In the genomic region with DNA sequence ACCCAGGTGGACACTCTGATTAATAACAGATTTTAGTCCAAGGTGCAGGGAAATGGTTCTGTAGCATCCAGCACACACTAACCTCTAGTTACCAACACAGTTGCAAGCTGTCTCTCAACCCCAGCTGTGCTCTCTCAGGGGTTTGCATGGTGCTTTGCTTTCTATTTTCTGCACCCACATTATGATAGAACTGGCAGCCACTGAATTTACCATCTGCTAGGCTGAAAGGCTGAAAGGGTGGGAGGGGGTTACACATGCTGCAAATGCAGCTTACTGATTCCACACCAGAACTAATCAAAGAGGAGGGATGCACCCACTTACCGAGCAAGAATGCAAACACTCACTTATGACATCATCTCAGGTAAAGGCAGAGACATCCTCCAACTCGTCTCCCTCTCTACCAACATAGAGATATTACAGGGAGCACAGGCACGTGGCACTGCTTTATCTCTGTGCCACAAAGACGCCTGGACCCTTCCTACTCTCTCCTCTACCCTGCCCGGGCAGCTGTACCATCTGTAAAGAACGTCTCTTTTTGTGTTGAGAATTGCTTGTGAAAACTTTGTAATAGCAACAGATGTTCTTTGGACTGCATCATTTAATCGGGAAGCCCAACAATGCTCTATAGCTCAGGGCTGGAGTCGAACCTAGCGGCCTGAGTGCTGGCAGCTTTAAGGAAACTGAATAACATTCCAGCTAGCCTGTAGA, we compare ENCODE assay signal across 21 mouse cellular contexts. TPM values are rescaled to one million over a fixed set of nuclear protein-coding genes. Genes with fewer than 3 reads are reported as not detected.
DNase-seq lines count a peak whose midpoint lies in the region; ATAC-seq and TF ChIP-seq lines count a peak whose summit lies in the region.
"Had no signal": no experiment of that assay in that cellular context is flagged by ENCODE, and none has a peak within 500 bp of the region (broad histone marks: within the 10 kb centered on the region; RNA-seq: fewer than 3 reads in every experiment).

No protein-coding gene starts in this region.

- H3K4me3 ChIP-seq in forebrain, embryonic 13.5 days: no peak overlapping the region
- H3K4me3 ChIP-seq in limb, embryonic 10.5 days: no peak overlapping the region
- no peak overlapping the region for H3K4me3 ChIP-seq in kidney, embryonic 16.5 days (ENCODE audit: low read length)
- H3K4me3 ChIP-seq: embryonic facial prominence, embryonic 12.5 days; erythroblast, embryonic 14.5 days; heart, embryonic 10.5 days; stomach, embryonic 15.5 days had no signal

- H3K36me3 ChIP-seq in forebrain, embryonic 13.5 days (ENCODE audit: poor library complexity, severe bottlenecking): no peaks in the 10 kb centered on the region
- no peaks in the 10 kb centered on the region for H3K36me3 ChIP-seq in limb, embryonic 10.5 days
- H3K36me3 ChIP-seq in kidney, embryonic 16.5 days (ENCODE audit: insufficient read depth, low read length): no peaks in the 10 kb centered on the region
- H3K36me3 ChIP-seq: embryonic facial prominence, embryonic 12.5 days; heart, embryonic 10.5 days; stomach, embryonic 15.5 days had no signal

- H3K27me3 ChIP-seq in forebrain, embryonic 13.5 days: peaks cover 3% of the 10 kb centered on the region; the same call in 1 of the 2 replicates
- no peaks in the 10 kb centered on the region for H3K27me3 ChIP-seq in limb, embryonic 10.5 days (ENCODE audit: low read depth, poor library complexity, severe bottlenecking)
- no peaks in the 10 kb centered on the region for H3K27me3 ChIP-seq in kidney, embryonic 16.5 days (ENCODE audit: insufficient read depth, low read length)
- H3K27me3 ChIP-seq: embryonic facial prominence, embryonic 12.5 days; stomach, embryonic 15.5 days had no signal

- no peaks in the 10 kb centered on the region for H3K9me3 ChIP-seq in forebrain, embryonic 13.5 days (replicated peaks)
- no peaks in the 10 kb centered on the region for H3K9me3 ChIP-seq in limb, embryonic 10.5 days (replicated peaks)
- no peaks in the 10 kb centered on the region for H3K9me3 ChIP-seq in kidney, embryonic 16.5 days (ENCODE audit: low read length)
- H3K9me3 ChIP-seq: embryonic facial prominence, embryonic 12.5 days; heart, embryonic 10.5 days; stomach, embryonic 15.5 days had no signal

- ATAC-seq in forebrain, embryonic 13.5 days: peak; percentile 73
- ATAC-seq in kidney, embryonic 16.5 days (ENCODE audit: low FRiP score, low TSS enrichment): no peak

- H3K9ac ChIP-seq in forebrain, embryonic 13.5 days: 0 out of 2 replicates have a peak overlapping the region, but pooled peaks have one; percentile 45
- no peak overlapping the region for H3K9ac ChIP-seq in kidney, embryonic 16.5 days (replicated peaks; ENCODE audit: low read length)
- H3K9ac ChIP-seq: embryonic facial prominence, embryonic 12.5 days; stomach, embryonic 15.5 days had no signal

- 41% methylated on average over 9 of the region's 9 CpGs for WGBS in forebrain, embryonic 13.5 days
- WGBS in limb, embryonic 10.5 days: 84% methylated on average over 9 of the region's 9 CpGs
- WGBS in kidney, embryonic 16.5 days: 85% methylated on average over 9 of the region's 9 CpGs

- H3K4me2 ChIP-seq in forebrain, embryonic 13.5 days: 0 out of 2 replicates have a peak overlapping the region, but pooled peaks have one; percentile 14
- H3K4me2 ChIP-seq in kidney, embryonic 16.5 days (replicated peaks; ENCODE audit: low read depth, low read length): no peak overlapping the region
- H3K4me2 ChIP-seq: embryonic facial prominence, embryonic 12.5 days; liver, embryonic 11.5 days; stomach, embryonic 15.5 days had no signal

- TF ChIP-seq POLR2A in brain, embryonic 14.5 days (IDR thresholded peaks at IDR 0.05; ENCODE audit: borderline replicate concordance, extremely low read depth, insufficient read depth, insufficient read length, poor library complexity, severe bottlenecking): no peak

- TF ChIP-seq CTCF in brain, embryonic 14.5 days (IDR thresholded peaks at IDR 0.05; ENCODE audit: borderline replicate concordance, extremely low read depth, insufficient read depth, insufficient read length): no peak

- peak overlapping the region; percentile 92 for H3K27ac ChIP-seq in forebrain, embryonic 13.5 days
- H3K27ac ChIP-seq in limb, embryonic 10.5 days: peak overlapping the region; percentile 7; the same call in 1 of the 2 replicates
- H3K27ac ChIP-seq in kidney, embryonic 16.5 days (ENCODE audit: low read length): no peak overlapping the region
- H3K27ac ChIP-seq: embryonic facial prominence, embryonic 12.5 days; heart, embryonic 10.5 days; stomach, embryonic 15.5 days had no signal

- peak; percentile 48 for DNase-seq in layer of hippocampus, adult 11-12 months (ENCODE audit: low spot score)
- no peak for DNase-seq in layer of hippocampus, postnatal 25 days (ENCODE audit: extremely low spot score in 1 of 2, low spot score in 1 of 2)
- DNase-seq in brain, embryonic 14.5 days (ENCODE audit: low read depth): peak; percentile 89
- no peak for DNase-seq in limb, embryonic 10.5 days (ENCODE audit: low spot score)
- no peak for DNase-seq in right cerebral cortex, postnatal 36 days (ENCODE audit: low spot score in 2 of 2)
- DNase-seq: cerebellum, adult 9-11 months; gastrocnemius, postnatal 36 days; kidney, adult 8-10 months; kidney, postnatal 25 days; left cerebral cortex, postnatal 4 days; lung, adult 18-20 months; lung, postnatal 14 days; spleen, adult 18-20 months; thymus, adult 2 months had no signal

- H3K4me1 ChIP-seq in forebrain, embryonic 13.5 days: peaks cover 47% of the 10 kb centered on the region
- H3K4me1 ChIP-seq in limb, embryonic 10.5 days: peaks cover 25% of the 10 kb centered on the region
- no peaks in the 10 kb centered on the region for H3K4me1 ChIP-seq in kidney, embryonic 16.5 days (ENCODE audit: insufficient read depth, low read length)
- H3K4me1 ChIP-seq: heart, embryonic 10.5 days; stomach, embryonic 15.5 days had no signal

RNA-seq across cellular contexts. Expression of a gene that starts 23.0 kb away (rescaled TPM):
- 10 to 100 TPM; 18.7 to 25.4 TPM for total RNA-seq in layer of hippocampus, postnatal 25 days (2021)
- 46.4 and 51.1 TPM in 2 replicates for polyA plus RNA-seq in brain, embryonic 14.5 days (2012; rRNA removed)
- 24.0 and 25.3 TPM in 2 replicates for polyA plus RNA-seq in forebrain, embryonic 13.5 days (2015; fragmentation: Nextera tagmentation; extraction: Ambion mirVana)
- 0.18 and 0.28 TPM in 2 replicates for polyA plus RNA-seq in limb, embryonic 10.5 days (2016; fragmentation: Nextera tagmentation; extraction: Ambion mirVana)
- polyA plus RNA-seq in kidney, embryonic 16.5 days (2015; fragmentation: Nextera tagmentation; extraction: Ambion mirVana): 2.4 and 2.7 TPM in 2 replicates
- polyA plus RNA-seq: erythroblast, embryonic 14.5 days had no signal

Comparison
In these comparisons a context has a peak if more than half of its experiments do, and no peak if none do; other contexts are left out.
1. DNase-seq: peak in layer of hippocampus, adult 11-12 months (single experiment) and brain, embryonic 14.5 days (single experiment); none in layer of hippocampus, postnatal 25 days (0 of 2), limb, embryonic 10.5 days (single experiment) and right cerebral cortex, postnatal 36 days (0 of 2).